Mouse (Mus musculus): ENCODE results near the gene Cntn3. TPM values are rescaled to one million over a fixed set of nuclear protein-coding genes. Genes with fewer than 3 reads are reported as not detected.
"Not testable (repeated sequence)": the region's sequence is repeated elsewhere in the genome, so short reads cannot be mapped to it uniquely, and the experiment has no call there.

The Cntn3 gene
- total RNA-seq (2014; fragmentation: Nextera tagmentation), result not detected in 2 replicates
- 0.06 TPM in 1 of 2 replicates, not detected in the other for total RNA-seq (2017)
- polyA plus RNA-seq (2012), result not detected in 2 replicates

DNA sequence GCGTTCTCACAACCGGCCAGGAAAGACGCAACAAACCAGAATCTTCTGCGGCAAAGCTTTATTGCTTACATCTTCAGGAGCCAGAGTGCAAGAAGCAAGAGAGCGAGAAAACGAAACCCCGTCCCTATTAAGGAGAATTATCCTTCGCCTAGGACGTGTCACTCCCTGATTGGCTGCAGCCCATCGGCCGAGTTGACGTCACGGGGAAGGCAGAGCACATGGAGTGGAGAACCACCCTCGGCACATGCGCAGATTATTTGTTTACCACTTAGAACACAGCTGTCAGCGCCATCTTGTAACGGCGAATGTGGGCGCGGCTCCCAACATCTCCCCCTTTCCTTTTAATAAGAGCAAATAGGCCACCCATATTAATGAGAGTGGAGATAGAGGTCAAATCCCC lies at the start of gene Cntn3:
Gene Cntn3, minus strand, starts transcription at position 101 of the 400 bp plus-strand sequence.
- H3K4me3 ChIP-seq (ENCODE audit: low read depth, low read length); DNase-seq (ENCODE audit: low spot score); H3K4me1 ChIP-seq (ENCODE audit: insufficient read depth, low read depth, low read length); ATAC-seq (ENCODE audit: extremely low read depth, insufficient number of reproducible peaks, low FRiP score, poor library complexity, severe bottlenecking); H3K27me3 ChIP-seq (ENCODE audit: insufficient read depth, low read length); H3K9me3 ChIP-seq (replicated peaks); H3K36me3 ChIP-seq (replicated peaks): not testable (repeated sequence)

GRCm38 (mm10) chr6:102600773-102601172 lies 27.9 kb upstream of the Cntn3 start:
- H3K4me3 ChIP-seq (ENCODE audit: low read depth, low read length), result no peak overlapping the region

DNA sequence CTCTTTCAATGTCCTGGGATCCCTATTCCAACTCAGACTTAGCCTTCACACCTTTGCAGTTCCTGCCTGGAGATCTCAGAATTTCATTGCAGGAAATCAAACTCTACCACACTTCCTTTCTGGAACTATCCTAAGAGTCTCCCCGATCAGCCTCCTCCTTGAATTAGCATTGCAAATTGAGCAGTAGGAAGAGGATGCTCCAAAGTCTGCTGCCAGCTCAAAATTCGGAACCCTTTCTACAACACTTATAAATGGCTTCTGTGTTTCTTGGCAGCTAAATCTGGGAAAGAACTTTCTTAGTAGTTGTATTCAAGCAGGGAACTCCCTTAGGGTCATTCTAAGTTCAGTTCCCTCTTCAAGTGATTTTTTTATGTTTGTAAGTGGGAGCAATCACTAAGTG lies 24.9 kb upstream of the Cntn3 start:
- no peak for ATAC-seq (ENCODE audit: extremely low read depth, insufficient number of reproducible peaks, low FRiP score, poor library complexity, severe bottlenecking)

More at GRCm38 (mm10) chr6:102600773-102601172, 27.9 kb upstream of the Cntn3 start:
- TF ChIP-seq POLR2AphosphoS5 (IDR thresholded peaks at IDR 0.05; ENCODE audit: insufficient replicate concordance, low read depth, low read length) (no peak), TAL1 (conservative IDR thresholded peaks at IDR 0.05; ENCODE audit: low read depth, low read length) (no peak), GATA2 (IDR thresholded peaks at IDR 0.05; ENCODE audit: borderline replicate concordance, low read depth, low read length) (no peak), GATA1 (IDR thresholded peaks at IDR 0.05; ENCODE audit: borderline replicate concordance, low read length) (no peak)
- Histone ChIP-seq H3K9me3 (replicated peaks) (0 out of 2 replicates have a peak, but pooled peaks cover 2% of the 10 kb centered on the region), H3K4me1 (ENCODE audit: insufficient read depth, low read depth, low read length) (no peaks in the 10 kb centered on the region), H3K27me3 (ENCODE audit: insufficient read depth, low read length) (no peaks in the 10 kb centered on the region), H3K36me3 (replicated peaks) (no peaks in the 10 kb centered on the region)
- ATAC-seq (ENCODE audit: extremely low read depth, insufficient number of reproducible peaks, low FRiP score, poor library complexity, severe bottlenecking) (no peak), DNase-seq (ENCODE audit: low spot score) (no peak)

DNA sequence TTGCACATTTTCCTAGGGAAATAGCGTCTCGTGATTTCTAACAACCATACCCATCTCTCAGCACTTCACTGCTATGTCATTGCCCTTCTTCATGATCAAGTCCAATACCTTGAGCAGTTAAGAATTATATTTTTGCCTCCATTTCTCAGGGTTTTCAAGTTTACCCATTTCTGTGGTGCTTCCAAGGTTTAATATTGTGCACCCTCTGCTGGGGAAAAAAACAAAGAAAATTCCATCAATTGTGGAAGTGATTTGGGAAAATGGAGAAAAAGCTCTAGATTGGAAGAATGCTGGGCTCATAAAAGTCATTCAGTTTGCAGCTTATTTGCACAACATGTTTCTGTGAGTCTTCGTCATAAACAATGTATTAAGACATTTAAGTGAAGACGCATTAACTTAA lies 17.2 kb upstream of the Cntn3 start:
- Histone ChIP-seq H3K4me3 (ENCODE audit: low read depth, low read length) (no peak overlapping the region), H3K36me3 (replicated peaks) (no peaks in the 10 kb centered on the region), H3K9me3 (replicated peaks) (no peaks in the 10 kb centered on the region), H3K27me3 (ENCODE audit: insufficient read depth, low read length) (no peaks in the 10 kb centered on the region), H3K4me1 (ENCODE audit: insufficient read depth, low read depth, low read length) (no peaks in the 10 kb centered on the region)
- no peak for ATAC-seq (ENCODE audit: extremely low read depth, insufficient number of reproducible peaks, low FRiP score, poor library complexity, severe bottlenecking)
- no peak for DNase-seq (ENCODE audit: low spot score)
- TF ChIP-seq GATA2 (IDR thresholded peaks at IDR 0.05; ENCODE audit: borderline replicate concordance, low read depth, low read length) (no peak), TAL1 (conservative IDR thresholded peaks at IDR 0.05; ENCODE audit: low read depth, low read length) (no peak), CTCF (IDR thresholded peaks at IDR 0.05; ENCODE audit: low read depth, low read length) (no peak), POLR2AphosphoS5 (IDR thresholded peaks at IDR 0.05; ENCODE audit: insufficient replicate concordance, low read depth, low read length) (no peak), GATA1 (IDR thresholded peaks at IDR 0.05; ENCODE audit: borderline replicate concordance, low read length) (no peak)

More for the DNA sequence above, 24.9 kb upstream of the Cntn3 start:
- DNase-seq (ENCODE audit: low spot score), result no peak
- no peaks in the 10 kb centered on the region for H3K36me3 ChIP-seq (replicated peaks)
- TF ChIP-seq POLR2AphosphoS5 (IDR thresholded peaks at IDR 0.05; ENCODE audit: insufficient replicate concordance, low read depth, low read length) (no peak), GATA2 (IDR thresholded peaks at IDR 0.05; ENCODE audit: borderline replicate concordance, low read depth, low read length) (no peak), CTCF (IDR thresholded peaks at IDR 0.05; ENCODE audit: low read depth, low read length) (no peak), TAL1 (conservative IDR thresholded peaks at IDR 0.05; ENCODE audit: low read depth, low read length) (no peak), GATA1 (IDR thresholded peaks at IDR 0.05; ENCODE audit: borderline replicate concordance, low read length) (no peak)
- 0 out of 2 replicates have a peak, but pooled peaks cover 2% of the 10 kb centered on the region for H3K9me3 ChIP-seq (replicated peaks)
- no peaks in the 10 kb centered on the region for H3K27me3 ChIP-seq (ENCODE audit: insufficient read depth, low read length)
- H3K4me1 ChIP-seq (ENCODE audit: insufficient read depth, low read depth, low read length), result no peaks in the 10 kb centered on the region
- no peak overlapping the region for H3K4me3 ChIP-seq (ENCODE audit: low read depth, low read length)

DNA sequence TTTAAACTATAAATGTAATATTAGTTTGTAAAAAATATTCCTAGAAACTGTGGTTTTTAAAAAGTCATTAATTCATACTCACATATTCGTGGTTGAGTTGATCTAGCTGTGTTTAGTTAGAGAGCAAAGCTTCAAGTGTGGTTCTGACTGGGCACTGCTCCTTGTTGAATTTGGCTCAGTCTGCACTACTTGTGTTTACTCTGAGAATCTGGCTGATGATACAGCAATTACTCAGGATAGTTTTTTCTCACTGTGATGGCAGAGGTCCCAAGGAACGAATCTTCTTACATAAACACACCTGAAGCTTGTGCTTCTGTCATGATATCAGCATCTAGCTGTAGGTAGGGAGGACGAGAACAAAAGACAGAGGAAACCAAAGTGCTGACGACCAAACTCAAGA lies 16.4 kb upstream of the Cntn3 start:
- no peak for TF ChIP-seq CTCF (IDR thresholded peaks at IDR 0.05; ENCODE audit: low read depth, low read length)
- TF ChIP-seq GATA1 (IDR thresholded peaks at IDR 0.05; ENCODE audit: borderline replicate concordance, low read length), result no peak
- no peak for TF ChIP-seq GATA2 (IDR thresholded peaks at IDR 0.05; ENCODE audit: borderline replicate concordance, low read depth, low read length)
- TF ChIP-seq POLR2AphosphoS5 (IDR thresholded peaks at IDR 0.05; ENCODE audit: insufficient replicate concordance, low read depth, low read length), result no peak
- TF ChIP-seq TAL1 (conservative IDR thresholded peaks at IDR 0.05; ENCODE audit: low read depth, low read length), result no peak
- ATAC-seq (ENCODE audit: extremely low read depth, insufficient number of reproducible peaks, low FRiP score, poor library complexity, severe bottlenecking), result no peak
- no peaks in the 10 kb centered on the region for H3K36me3 ChIP-seq (replicated peaks)
- no peak for DNase-seq (ENCODE audit: low spot score)
- H3K4me3 ChIP-seq (ENCODE audit: low read depth, low read length), result no peak overlapping the region
- no peaks in the 10 kb centered on the region for H3K27me3 ChIP-seq (ENCODE audit: insufficient read depth, low read length)
- H3K9me3 ChIP-seq (replicated peaks), result no peaks in the 10 kb centered on the region
- H3K4me1 ChIP-seq (ENCODE audit: insufficient read depth, low read depth, low read length), result no peaks in the 10 kb centered on the region

GRCm38 (mm10) chr6:102586056-102586455 lies 13.2 kb upstream of the Cntn3 start:
- DNase-seq (ENCODE audit: low spot score), result no peak
- no peak for TF ChIP-seq TAL1 (conservative IDR thresholded peaks at IDR 0.05; ENCODE audit: low read depth, low read length)
- TF ChIP-seq CTCF (IDR thresholded peaks at IDR 0.05; ENCODE audit: low read depth, low read length), result no peak
- TF ChIP-seq GATA2 (IDR thresholded peaks at IDR 0.05; ENCODE audit: borderline replicate concordance, low read depth, low read length), result no peak
- no peak for TF ChIP-seq POLR2AphosphoS5 (IDR thresholded peaks at IDR 0.05; ENCODE audit: insufficient replicate concordance, low read depth, low read length)
- TF ChIP-seq GATA1 (IDR thresholded peaks at IDR 0.05; ENCODE audit: borderline replicate concordance, low read length), result no peak
- no peaks in the 10 kb centered on the region for H3K27me3 ChIP-seq (ENCODE audit: insufficient read depth, low read length)
- H3K9me3 ChIP-seq (replicated peaks), result no peaks in the 10 kb centered on the region
- no peaks in the 10 kb centered on the region for H3K4me1 ChIP-seq (ENCODE audit: insufficient read depth, low read depth, low read length)
- H3K36me3 ChIP-seq (replicated peaks), result no peaks in the 10 kb centered on the region
- no peak overlapping the region for H3K4me3 ChIP-seq (ENCODE audit: low read depth, low read length)
- no peak for ATAC-seq (ENCODE audit: extremely low read depth, insufficient number of reproducible peaks, low FRiP score, poor library complexity, severe bottlenecking)

DNA sequence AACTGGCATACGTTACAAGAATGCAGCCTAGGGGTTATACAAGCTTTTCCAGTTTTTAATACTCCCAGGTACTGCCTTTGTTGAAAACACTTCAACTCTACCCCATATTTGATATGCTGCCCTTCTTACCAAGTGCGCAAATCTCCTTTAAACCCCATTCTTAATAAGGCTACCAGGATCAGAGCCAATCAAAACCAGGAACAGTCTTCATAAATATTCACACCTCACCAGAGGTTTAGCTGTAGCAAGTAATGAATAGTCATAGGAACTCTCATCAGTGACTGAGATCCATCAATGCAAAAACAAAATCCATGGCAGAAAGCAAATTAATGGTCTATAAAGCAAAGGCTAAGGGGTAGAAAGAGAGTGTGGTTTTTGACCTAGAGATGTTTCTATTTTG lies 10.7 kb upstream of the Cntn3 start:
- Histone ChIP-seq H3K4me1 (ENCODE audit: insufficient read depth, low read depth, low read length) (no peaks in the 10 kb centered on the region), H3K9me3 (replicated peaks) (peaks cover 4% of the 10 kb centered on the region; the same call in 1 of the 2 replicates), H3K36me3 (replicated peaks) (no peaks in the 10 kb centered on the region), H3K4me3 (ENCODE audit: low read depth, low read length) (no peak overlapping the region), H3K27me3 (ENCODE audit: insufficient read depth, low read length) (no peaks in the 10 kb centered on the region)
- no peak for ATAC-seq (ENCODE audit: extremely low read depth, insufficient number of reproducible peaks, low FRiP score, poor library complexity, severe bottlenecking)
- TF ChIP-seq GATA1 (IDR thresholded peaks at IDR 0.05; ENCODE audit: borderline replicate concordance, low read length), result no peak
- no peak for DNase-seq (ENCODE audit: low spot score)
